Mouse (Mus musculus) MN1 (cell line): ENCODE measurements around the gene Clasp1.

Source experiments
- DNase-seq: peaks from one replicate; pipeline ENCODE4 v3.0.0-alpha.2; 2016; ENCODE audit warnings: low spot score

The Clasp1 gene

GRCm38 (mm10) chr1:118498311-118498710 lies 109.5 kb downstream of the Clasp1 start:
- DNase-seq: peak; percentile 79

GRCm38 (mm10) chr1:118500606-118501005 lies 111.7 kb downstream of the Clasp1 start:
- no peak for DNase-seq

GRCm38 (mm10) chr1:118501691-118502090 lies 112.8 kb downstream of the Clasp1 start:
- no peak for DNase-seq

GRCm38 (mm10) chr1:118505746-118506145 lies 116.9 kb downstream of the Clasp1 start:
- no peak for DNase-seq

GRCm38 (mm10) chr1:118510996-118511395 lies 122.1 kb downstream of the Clasp1 start:
- DNase-seq: no peak

- DNase-seq: no peak
These were observed 123.1 kb downstream of the Clasp1 start for GRCm38 (mm10) chr1:118511738-118512530.

GRCm38 (mm10) chr1:118516256-118516655 lies 127.4 kb downstream of the Clasp1 start:
- DNase-seq: no peak

GRCm38 (mm10) chr1:118523161-118523560 lies 134.3 kb downstream of the Clasp1 start:
- no peak for DNase-seq

- peak; percentile 82 for DNase-seq
These were observed 136.5 kb downstream of the Clasp1 start for GRCm38 (mm10) chr1:118525336-118525735.

- DNase-seq: no peak
These were observed 140.4 kb downstream of the Clasp1 start for GRCm38 (mm10) chr1:118529213-118529612.

- no peak for DNase-seq
These were observed 142.4 kb downstream of the Clasp1 start for GRCm38 (mm10) chr1:118531259-118531658.

GRCm38 (mm10) chr1:118536021-118536420 lies 147.2 kb downstream of the Clasp1 start:
- DNase-seq: no peak

GRCm38 (mm10) chr1:118539046-118539445 lies 150.2 kb downstream of the Clasp1 start:
- no peak for DNase-seq

GRCm38 (mm10) chr1:118542880-118543279 lies 154.0 kb downstream of the Clasp1 start:
- no peak for DNase-seq

GRCm38 (mm10) chr1:118548769-118549168 lies 159.9 kb downstream of the Clasp1 start:
- DNase-seq: no peak

GRCm38 (mm10) chr1:118551152-118551551 lies 162.3 kb downstream of the Clasp1 start:
- no peak for DNase-seq

GRCm38 (mm10) chr1:118552071-118552470 lies 163.2 kb downstream of the Clasp1 start:
- no peak for DNase-seq

- DNase-seq: no peak
These were observed 164.2 kb downstream of the Clasp1 start for GRCm38 (mm10) chr1:118553045-118553444.

- no peak for DNase-seq
These were observed 164.6 kb downstream of the Clasp1 start for GRCm38 (mm10) chr1:118553451-118553850.

GRCm38 (mm10) chr1:118554961-118555360 lies 166.1 kb downstream of the Clasp1 start:
- no peak for DNase-seq

GRCm38 (mm10) chr1:118559716-118560115 lies 170.9 kb downstream of the Clasp1 start:
- no peak for DNase-seq

- no peak for DNase-seq
These were observed 175.7 kb downstream of the Clasp1 start for GRCm38 (mm10) chr1:118564561-118564960.

GRCm38 (mm10) chr1:118567659-118568058 lies 178.8 kb downstream of the Clasp1 start:
- DNase-seq: no peak

GRCm38 (mm10) chr1:118580174-118580702 lies 191.4 kb downstream of the Clasp1 start:
- DNase-seq: no peak
